Mouse (Mus musculus) embryo, embryonic 11.5 days (tissue): ENCODE measurements around the gene Sqstm1.

Source experiments
- DNase-seq: peaks from one replicate; pipeline ENCODE4 v3.0.0-alpha.2; 2012; ENCODE audit warnings: low read depth, low spot score

Gene Sqstm1

DNA sequence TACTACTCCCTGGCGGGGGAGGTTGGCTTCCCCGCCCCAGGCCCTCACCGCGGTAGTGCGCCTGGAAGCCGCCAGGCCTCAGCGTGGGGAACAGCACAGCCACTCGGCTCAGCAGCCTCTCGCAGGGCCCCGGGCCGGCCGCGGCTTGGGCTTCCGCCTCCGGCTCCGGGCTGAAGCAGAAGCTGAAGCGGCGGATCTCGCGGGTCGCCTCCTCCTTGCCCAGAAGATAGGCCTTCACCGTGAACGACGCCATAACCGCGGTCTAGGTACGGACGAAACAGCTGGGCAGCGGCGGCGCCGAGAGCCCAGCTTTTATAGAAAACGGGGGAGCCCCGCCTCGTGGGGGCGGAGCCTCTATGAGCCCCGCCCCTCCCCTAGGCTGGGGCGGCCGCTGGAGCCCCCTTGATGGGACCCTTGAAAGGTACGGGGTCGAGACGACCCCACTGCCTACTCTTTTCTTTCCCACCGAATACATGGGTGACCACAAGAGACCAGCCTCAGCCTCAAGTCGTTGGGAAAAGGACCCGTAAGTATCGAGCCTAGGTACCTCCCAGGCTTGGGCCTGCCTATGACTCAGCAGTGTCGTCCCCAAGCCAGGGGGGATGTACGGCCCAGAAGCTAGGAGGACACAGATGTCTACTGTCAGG is at the start of gene Sqstm1, which contains the start of gene Mgat4b:
Sqstm1 (minus strand) TSS at position 323 of the 647 bp plus-strand sequence.
Mgat4b (plus strand) TSS at position 386 of the 647 bp plus-strand sequence.
- DNase-seq = peak; percentile 67

DNA sequence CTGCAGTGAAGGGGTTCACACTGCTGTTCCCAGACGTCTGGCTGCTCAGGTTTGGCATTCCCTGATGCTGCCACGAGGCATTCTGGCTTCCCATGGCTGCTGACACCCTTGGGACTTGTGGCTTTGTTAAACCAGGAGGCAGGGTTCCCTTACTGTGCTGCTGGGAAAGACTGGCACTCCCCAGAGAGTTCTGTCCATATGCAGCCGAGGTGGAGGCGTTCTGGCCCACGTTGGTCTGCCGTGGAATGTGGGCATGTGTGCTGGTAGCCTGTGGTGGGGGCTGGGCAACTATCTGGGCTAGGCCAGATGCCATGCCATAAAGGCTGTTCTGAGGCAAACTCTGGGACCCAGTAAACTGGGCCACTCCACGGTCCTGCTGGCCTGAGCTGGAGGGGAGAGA is 47.7 kb upstream of the Sqstm1 start:
- no peak for DNase-seq

DNA sequence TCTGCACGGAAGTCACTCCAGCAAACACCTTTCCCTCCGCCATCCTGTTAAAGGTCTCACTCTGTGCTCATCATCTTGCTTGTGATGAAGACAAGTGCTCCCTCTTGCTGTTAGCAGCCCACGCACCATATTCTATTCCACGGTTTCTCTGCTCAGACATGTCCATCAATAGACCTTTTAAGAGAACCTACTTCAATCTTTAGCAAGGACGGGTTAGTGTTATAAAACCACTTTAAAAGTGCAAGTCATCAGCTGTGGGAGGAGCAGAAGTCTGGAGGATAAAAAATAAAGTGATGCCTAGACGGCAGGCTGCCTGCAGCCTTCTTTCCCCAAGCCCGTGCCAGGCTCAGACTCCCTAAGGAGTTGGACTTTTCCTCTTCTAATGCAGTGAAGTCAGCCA is 46.0 kb upstream of the Sqstm1 start:
- DNase-seq = no peak

DNA sequence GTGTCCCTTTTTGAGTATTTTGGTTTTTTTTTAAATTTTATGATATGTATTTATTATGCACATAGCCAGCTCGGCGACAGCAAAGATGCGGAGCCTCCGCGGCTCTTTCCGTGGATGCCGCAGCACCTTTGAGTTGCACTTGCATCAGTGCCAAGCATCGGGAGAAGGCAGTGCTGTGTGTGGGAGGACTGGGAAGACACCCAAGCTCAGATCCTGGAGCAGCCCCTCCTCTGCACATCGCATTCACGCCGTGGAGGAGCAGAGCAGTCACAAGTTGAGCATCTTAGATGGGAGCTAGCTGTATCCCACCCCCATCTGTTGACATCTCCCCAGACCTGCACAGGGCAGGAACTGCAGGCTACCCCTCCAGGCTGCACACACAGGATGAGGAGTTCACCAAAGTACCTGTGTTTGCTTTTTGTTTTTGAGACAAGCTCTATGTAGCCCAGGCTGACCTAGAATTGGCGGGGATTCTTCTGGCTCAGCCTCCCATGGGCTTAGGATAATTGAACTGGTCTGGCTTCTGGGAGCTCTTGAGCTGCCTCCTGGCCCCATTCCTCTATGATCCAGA is 43.5 kb upstream of the Sqstm1 start:
- no peak for DNase-seq

DNA sequence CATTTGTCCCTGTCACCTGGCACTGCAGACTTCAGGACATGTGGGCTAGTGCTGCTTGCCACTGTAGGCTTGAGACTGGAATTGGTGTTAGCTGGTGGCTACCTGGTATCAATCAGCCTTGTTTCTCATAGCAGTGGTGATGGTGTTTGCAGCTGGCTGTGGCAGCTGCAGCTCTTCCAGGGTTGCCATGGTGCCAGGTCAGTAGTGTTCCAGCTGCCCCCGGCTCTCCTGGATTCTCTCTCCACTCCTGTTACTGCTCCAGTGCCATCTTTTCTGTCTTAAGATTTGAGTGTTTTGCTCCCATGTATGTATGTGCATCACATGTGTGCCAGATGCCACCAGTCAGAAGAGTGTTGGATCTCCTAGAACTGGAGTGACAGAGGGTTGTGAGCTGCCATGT is 42.8 kb upstream of the Sqstm1 start:
- no peak for DNase-seq

DNA sequence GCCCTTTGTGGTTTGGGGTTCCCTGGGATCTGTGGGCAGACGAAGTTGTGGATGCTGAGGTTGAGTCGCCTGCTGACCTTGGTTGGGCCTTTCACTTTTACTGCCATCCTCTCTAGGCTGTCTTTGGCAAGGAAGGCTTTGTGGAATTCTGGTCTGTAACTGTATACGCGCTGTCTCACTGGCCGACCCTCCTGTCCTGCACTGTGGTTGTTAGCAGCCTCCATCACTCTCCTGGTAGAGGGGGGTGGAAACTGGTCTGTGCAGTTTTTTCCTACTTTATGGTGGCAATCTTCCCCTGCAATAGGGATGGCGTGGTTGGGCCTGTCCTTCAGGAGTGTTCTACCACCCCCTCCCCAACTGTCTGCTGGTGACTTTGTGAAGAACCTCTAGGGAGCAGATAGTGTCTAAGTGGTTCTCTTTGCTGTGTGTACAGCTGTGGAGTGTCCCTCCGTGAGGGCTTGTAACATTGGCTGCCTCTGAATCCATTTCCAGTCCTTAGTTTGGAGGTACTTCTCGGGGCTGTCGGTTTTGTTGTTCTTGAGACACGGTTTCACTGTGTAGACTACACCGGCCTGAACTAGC is 42.1 kb upstream of the Sqstm1 start:
- no peak for DNase-seq

DNA sequence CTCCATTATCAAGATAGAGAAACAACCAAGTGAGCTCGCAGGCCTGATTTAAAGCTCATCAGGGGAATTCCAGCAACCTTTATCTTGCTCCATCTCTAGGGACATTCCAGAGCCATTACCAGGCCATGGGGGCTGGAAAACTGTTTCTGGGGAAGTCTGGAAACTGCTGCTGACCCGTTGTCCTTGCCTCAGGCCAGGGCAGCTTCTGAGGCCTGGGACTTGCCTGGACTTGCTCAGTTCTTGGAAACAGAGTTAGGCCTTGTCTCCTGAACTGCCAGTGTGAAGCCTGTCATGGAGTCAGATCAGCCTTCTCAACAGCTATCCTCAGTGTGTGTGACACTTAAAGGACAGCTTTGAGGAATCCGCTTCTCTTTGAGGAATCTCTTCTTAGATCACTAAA is 41.5 kb upstream of the Sqstm1 start:
- no peak for DNase-seq

DNA sequence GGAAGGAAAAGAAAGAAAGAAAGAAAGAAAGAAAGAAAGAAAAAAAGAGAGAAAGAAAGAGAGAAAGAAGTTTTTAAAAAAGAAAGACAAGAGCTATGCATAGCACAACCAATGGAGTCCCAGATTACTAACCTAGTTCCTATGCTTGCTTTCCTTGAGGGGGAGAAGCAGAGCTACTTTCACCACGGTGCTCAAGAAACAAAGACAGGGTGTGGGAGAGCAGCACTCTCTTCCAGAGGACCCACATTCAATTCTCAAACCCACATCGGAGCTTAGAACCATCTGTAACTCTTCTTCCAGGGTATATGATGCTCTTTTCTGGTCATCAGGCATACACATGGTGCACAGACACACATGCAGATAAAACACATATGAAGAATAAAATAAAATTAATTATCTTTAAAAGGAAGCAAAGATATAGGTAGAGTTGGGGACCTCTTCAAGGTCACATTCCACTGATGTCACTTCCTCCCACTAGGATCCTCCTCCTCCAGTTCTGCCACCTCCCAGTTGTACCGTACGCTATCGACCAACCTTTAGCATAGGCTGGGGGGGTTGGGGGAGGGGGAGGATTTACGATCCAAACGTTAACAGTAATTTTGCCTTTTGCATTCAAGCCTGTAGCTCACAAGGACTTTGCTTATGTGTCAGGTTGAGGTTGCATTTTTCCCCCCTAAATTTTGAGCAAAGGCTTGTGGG is 38.0 kb upstream of the Sqstm1 start:
- no peak for DNase-seq

DNA sequence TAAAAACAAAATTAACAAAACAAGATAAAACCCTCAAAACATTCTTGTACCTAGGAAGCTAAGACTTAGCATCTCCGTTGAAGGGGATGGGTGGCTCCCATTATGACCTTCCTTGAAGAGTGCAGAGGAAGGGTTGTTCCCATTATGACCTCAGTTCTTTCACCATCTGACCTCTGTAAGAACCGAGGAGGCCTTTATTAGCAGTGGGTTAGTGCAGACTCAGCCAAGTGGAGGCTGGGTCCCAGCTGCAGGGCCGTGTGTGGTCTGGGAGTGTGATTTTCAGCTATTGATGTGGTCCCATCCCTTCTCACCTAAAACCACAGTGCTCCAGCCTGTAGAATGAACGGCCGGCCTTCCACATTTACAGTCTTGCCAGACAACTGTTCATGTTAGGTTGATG is 34.6 kb upstream of the Sqstm1 start:
- no peak for DNase-seq

DNA sequence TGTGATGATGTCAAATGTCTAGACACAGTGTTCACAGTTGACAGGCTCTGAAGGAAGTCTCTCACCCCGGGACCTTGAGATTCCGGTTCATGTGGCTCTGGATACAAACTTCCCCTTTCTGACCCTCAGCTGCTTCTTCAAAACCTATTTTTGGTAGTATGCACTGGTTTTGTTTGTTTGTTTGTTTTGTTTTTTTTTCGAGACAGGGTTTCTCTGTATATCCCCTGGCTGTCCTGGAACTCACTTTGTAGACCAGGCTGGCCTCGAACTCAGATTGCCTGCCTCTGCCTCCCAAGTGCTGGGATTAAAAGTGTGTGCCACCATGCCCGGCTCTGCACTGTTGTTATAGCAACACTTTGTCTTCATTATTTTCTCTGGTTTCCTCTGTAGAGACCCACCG is 33.3 kb upstream of the Sqstm1 start:
- no peak for DNase-seq

DNA sequence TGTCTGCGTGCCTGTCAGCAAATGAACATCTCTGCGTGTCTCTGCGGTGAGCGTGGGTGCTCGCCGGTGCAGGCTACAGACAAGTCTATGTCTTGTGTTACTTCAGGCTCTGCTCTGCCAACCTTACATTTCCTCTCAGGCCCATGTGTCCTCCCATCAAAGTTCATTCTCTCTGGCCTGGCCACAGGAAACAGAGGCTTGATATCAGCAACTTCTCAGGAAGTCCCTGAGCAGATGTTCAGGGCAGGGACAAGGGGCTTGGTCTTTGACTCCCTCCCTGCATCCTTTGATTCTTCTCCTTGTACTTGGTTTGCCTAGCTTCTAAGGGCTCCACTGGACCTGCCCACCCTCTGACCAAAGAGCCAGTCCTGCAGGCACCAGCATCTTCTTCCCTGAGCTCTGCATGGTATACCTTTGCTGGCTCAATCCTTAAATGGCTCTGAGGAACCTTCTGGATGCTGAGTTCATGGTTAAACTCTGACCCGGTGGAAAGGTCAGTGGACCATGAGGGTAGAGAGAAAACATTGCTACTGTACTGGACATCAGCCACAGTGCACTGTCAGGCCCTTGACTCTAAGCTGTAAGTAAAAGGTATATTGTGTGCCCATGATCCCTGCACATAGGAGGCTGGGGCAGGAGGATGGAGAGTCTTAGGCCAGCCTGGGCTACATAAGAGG is 29.7 kb upstream of the Sqstm1 start:
- no peak for DNase-seq

DNA sequence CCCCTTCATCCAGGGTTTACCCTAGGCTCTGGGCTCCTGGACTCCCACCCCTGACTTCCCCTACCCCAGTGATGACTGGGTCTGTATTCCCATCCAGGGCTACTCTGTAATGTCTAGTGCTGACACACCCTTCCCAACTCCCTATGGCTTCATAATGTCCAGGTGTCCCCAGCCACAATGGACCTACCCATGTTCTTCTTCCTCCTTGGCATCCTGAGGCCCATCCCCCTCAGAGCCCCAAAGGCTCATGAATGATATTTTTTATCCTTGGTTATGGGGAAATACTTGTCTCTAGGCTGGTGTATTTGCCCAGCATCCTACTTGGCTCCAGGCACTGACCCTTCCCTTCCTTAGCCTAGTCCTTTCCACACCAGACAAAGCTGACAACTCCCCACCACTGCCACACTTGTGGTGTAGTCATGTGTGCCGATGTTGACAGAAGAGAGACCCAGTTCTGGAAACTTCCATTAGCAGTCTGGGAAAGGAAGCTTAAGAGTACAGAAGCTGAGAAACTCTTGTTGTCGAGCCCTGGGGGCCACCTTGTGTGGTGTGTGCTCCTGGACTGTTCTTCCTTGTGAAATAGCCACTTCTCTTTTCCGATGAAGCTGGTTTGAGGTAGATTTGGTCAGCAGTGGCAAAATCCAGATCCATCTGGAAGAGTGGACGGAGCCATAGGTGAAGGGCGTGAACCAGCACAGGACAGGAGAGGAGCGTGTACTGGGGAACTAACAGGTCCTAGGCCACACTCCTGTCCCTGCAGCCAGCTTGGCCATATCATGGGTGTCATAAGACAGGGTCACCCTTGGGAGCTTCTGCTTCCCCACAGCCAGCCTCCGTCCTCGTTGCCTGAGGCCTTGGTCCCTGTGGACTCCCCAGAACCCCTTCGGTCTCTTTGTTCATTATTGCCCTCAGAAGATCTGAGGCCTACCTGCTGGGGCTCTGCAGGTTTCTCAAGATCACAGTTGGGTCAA is 28.5 kb upstream of the Sqstm1 start:
- DNase-seq = no peak

DNA sequence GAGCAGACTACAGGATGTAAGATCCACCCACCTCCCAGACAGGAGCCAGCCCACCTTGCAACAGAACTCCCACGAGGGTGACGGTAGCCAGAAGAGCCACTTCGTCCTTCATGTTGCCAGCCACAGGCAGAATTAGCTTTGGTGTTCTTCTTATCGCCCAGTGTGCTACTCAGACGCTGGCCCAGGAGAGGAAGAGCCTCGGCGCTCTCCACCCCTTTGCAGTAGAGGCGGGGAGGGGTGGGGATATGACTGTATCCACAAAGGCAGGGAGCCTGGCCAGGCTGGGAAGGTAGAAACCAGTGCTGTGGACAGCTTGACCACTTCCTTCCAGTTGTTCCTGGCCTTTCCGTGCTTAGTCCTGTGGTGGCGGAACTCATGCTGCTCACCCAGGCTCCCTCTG is 27.7 kb upstream of the Sqstm1 start, which contains the start of gene Ltc4s:
Ltc4s (minus strand) TSS at position 293 of the 400 bp plus-strand sequence.
- DNase-seq = no peak

DNA sequence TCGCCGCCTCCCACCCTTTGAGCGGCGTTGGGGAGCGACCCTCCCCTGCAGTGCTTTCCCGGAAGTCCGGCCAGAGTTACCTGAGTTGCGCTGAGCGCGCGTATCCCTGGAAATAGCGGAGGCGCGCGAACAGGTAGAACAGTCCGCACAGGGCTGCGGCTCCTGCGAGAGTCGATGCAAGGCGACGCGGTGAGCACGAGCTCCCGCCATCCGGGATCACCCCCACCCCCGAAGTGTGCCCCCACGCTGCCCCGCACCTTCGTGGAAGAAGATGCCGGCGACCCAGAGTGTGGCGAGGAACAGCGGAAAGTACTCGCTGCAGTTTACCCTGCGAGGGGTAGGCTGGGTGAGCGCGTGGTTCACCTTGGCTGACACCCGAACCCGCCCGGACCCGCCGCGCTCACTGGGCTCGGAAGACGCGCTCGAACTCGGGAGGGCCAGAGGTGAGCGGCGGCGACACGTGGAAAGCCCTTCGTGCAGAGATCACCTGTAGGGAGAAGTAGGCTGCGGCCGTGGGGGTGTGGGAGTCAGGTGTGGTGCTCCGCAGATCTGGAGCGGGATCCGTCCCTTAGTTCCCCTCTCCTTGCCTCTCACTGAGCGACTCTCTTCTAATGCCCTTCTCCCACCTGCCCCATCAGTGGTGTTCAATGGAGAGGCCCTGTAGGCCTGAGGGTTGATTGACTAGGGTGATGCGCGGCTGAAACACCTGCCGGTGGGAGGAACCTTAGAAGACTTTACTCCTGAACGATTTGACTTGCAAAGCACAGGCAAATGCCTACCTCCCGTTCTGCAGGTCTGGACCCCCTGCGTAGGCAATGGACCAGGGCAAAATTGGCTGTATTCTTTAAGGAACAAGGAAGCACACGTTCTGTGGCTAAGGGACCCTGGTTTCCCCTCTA is 26.6 kb upstream of the Sqstm1 start:
- no peak for DNase-seq

DNA sequence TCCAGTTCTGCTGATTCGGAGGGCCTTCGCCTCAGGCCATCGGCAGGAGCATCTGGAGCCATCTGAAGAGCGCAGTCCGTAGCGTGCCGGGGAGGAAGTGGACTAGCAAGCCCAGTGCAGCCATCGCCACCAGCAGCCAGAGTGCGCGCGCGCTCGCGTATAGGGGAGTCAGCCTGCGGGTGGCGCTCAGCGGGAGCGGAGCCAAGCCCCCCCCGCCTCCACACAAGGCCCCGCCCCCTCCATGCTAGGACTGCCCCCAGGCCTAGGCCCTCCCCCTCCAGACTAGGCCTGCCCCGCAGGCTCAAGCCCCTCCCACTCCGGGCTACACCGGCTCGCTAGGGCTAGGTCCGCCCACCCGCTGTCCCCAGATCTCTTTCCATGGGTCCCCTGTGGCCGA is 25.9 kb upstream of the Sqstm1 start:
- peak; percentile 81 for DNase-seq

DNA sequence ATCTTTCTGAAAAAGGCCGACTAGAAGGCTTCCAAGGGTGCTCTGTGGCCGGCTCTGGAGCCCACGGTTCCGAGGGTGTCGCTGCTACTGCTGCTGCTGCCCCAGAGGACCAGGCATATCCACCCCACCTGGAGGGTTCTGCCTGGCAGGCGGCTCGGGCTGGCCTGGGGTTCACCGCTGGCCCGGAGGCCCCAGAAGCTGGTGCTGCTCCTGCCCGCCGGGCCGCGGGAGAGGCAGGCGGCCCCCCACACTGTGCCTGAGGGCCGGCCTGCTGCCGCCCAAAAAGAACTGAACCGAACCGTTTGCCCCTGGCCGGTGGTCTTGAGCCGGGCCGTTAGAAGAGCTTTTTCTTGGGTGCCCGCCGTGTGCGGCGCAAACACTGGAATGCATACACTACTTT is 24.0 kb upstream of the Sqstm1 start:
- no peak for DNase-seq

DNA sequence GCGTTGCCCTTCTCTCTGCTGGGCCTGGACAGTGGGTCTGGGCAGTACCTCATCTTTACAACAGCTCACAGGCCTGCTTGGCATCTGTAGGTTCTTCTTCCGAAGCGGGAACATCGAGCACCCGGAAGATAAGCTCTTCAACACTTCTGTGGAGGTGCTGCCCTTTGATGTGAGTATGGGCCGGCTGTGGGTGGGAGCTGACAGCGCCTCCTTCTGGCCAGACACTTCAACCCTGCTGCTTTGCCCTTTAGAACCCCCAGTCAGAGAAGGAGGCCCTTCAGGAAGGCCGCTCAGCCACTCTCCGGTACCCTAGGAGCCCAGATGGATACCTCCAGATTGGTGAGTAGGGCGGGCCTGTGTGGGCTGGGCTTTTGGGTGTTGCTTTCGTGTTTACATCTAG is 23.4 kb upstream of the Sqstm1 start:
- DNase-seq = no peak

DNA sequence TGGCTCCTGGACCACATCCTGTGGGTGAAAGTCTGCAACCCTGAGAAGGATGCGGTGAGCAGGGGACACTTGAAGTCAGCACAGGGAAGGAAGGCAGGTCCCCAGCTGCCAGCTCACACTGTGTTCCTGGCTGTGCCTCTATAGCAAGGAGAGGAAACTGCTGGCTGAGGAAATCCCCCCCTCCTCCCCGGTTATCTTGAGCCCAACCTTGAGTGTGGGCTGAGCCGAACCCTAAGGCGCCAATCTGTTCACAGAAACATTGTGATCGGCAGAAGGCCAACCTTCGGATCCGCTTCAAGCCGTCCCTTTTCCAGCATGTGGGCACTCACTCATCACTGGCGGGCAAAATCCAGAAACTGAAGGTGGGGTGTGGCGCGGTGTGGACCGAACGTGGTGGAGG is 22.4 kb upstream of the Sqstm1 start:
- DNase-seq = no peak

DNA sequence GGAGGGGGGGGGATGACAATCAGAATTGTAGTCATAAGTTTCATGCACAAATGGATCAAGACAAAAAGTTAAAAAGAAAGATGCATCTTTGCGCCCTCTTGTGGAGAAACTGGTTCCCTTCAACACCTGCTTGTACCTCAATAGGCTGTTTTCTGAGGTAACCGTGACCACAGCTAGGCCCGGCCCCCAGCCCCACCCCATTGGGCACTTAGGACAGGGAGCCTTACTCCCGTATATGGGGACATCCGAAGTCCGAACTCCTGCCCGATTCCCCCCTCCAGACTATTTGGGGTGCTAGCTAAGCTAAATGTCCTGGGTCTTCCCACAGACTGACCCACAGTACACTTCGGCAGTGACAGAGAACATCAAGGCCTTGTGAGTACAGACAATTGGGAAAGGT is 20.8 kb upstream of the Sqstm1 start:
- peak; percentile 63 for DNase-seq
